8 mouse cellular contexts compared by ENCODE assay signal in genomic region chr10:80509412-80510272, GRCm38 (mm10). TPM values are rescaled to one million over a fixed set of nuclear protein-coding genes. Genes with fewer than 3 reads are reported as not detected.
DNase-seq lines count a peak whose midpoint lies in the region; ATAC-seq lines count a peak whose summit lies in the region.

No protein-coding gene starts in this region.

- H3K4me1 ChIP-seq in embryonic facial prominence, embryonic 15.5 days = peaks cover 15% of the 10 kb centered on the region; the same call in 1 of the 2 replicates
- H3K4me1 ChIP-seq in heart, embryonic 11.5 days (ENCODE audit: control insufficient read depth, insufficient read depth, low read length) = peaks cover 10% of the 10 kb centered on the region; the same call in 1 of the 2 replicates
- H3K4me1 ChIP-seq in kidney, embryonic 15.5 days = peaks cover 21% of the 10 kb centered on the region

- no peaks in the 10 kb centered on the region for H3K9me3 ChIP-seq in embryonic facial prominence, embryonic 15.5 days (replicated peaks)
- no peaks in the 10 kb centered on the region for H3K9me3 ChIP-seq in heart, embryonic 11.5 days (replicated peaks; ENCODE audit: control insufficient read depth, low read length)
- H3K9me3 ChIP-seq in kidney, embryonic 15.5 days (replicated peaks) = no peaks in the 10 kb centered on the region

- H3K36me3 ChIP-seq in embryonic facial prominence, embryonic 15.5 days = no peaks in the 10 kb centered on the region
- H3K36me3 ChIP-seq in heart, embryonic 11.5 days (ENCODE audit: control insufficient read depth, insufficient read depth, low read length) = no peaks in the 10 kb centered on the region
- H3K36me3 ChIP-seq in kidney, embryonic 15.5 days = no peaks in the 10 kb centered on the region

- H3K4me2 ChIP-seq in embryonic facial prominence, embryonic 15.5 days (replicated peaks) = peak overlapping the region; percentile 60
- H3K4me2 ChIP-seq in heart, embryonic 11.5 days = peak overlapping the region; percentile 75
- peak overlapping the region; percentile 64 for H3K4me2 ChIP-seq in kidney, embryonic 15.5 days

- peak overlapping the region; percentile 41 for H3K4me3 ChIP-seq in embryonic facial prominence, embryonic 15.5 days (replicated peaks)
- H3K4me3 ChIP-seq in heart, embryonic 11.5 days (ENCODE audit: low read depth, low read length) = peak overlapping the region; percentile 40
- H3K4me3 ChIP-seq in kidney, embryonic 15.5 days (replicated peaks) = peak overlapping the region; percentile 43

- DNase-seq in 3T3-L1 (ENCODE audit: low read depth, low spot score) = peak; percentile 82
- DNase-seq in adrenal gland, postnatal 36 days = peak; percentile 81 to 88
- DNase-seq in liver = peak; percentile 82
- peak; percentile 54 to 80 for DNase-seq in monocyte, adult 2 months (ENCODE audit: low read depth in 1 of 2, low spot score in 2 of 2)
- DNase-seq in spleen, postnatal 14 days (ENCODE audit: low spot score in 2 of 2) = peak; percentile 68 to 88

- ATAC-seq in embryonic facial prominence, embryonic 15.5 days (ENCODE audit: insufficient number of reproducible peaks, low FRiP score, low TSS enrichment, low read depth) = peak; percentile 75
- peak; percentile 44; the same call in 1 of the 2 replicates for ATAC-seq in heart, embryonic 11.5 days (replicated peaks; ENCODE audit: insufficient number of reproducible peaks, low FRiP score, low TSS enrichment)
- peak; percentile 76 for ATAC-seq in kidney, embryonic 15.5 days (replicated peaks; ENCODE audit: low FRiP score)

- no peak overlapping the region for H3K27ac ChIP-seq in embryonic facial prominence, embryonic 15.5 days (replicated peaks)
- H3K27ac ChIP-seq in heart, embryonic 11.5 days (ENCODE audit: low read depth, low read length) = no peak overlapping the region
- H3K27ac ChIP-seq in kidney, embryonic 15.5 days = no peak overlapping the region

- WGBS in embryonic facial prominence, embryonic 15.5 days = 10% methylated on average over 20 of the region's 20 CpGs
- 9% methylated on average over 20 of the region's 20 CpGs for WGBS in heart, embryonic 11.5 days (ENCODE audit: insufficient replicate concordance)
- 7% methylated on average over 20 of the region's 20 CpGs for WGBS in kidney, embryonic 15.5 days

- H3K9ac ChIP-seq in embryonic facial prominence, embryonic 15.5 days = 0 out of 2 replicates have a peak overlapping the region, but pooled peaks have one; percentile 16
- peak overlapping the region; percentile 54 for H3K9ac ChIP-seq in heart, embryonic 11.5 days (ENCODE audit: low read depth, low read length)
- H3K9ac ChIP-seq in kidney, embryonic 15.5 days = peak overlapping the region; percentile 30

- peaks cover 73% of the 10 kb centered on the region for H3K27me3 ChIP-seq in embryonic facial prominence, embryonic 15.5 days
- H3K27me3 ChIP-seq in heart, embryonic 11.5 days (ENCODE audit: control insufficient read depth, insufficient read depth, low read length) = peaks cover 67% of the 10 kb centered on the region
- peaks cover 85% of the 10 kb centered on the region for H3K27me3 ChIP-seq in kidney, embryonic 15.5 days

RNA-seq across cellular contexts. Expression of gene Onecut3, which starts 15.0 kb away (rescaled TPM):
- total RNA-seq in adrenal gland, postnatal 36 days (2021) = not detected
- not detected in 2 replicates for polyA plus RNA-seq in embryonic facial prominence, embryonic 15.5 days (2015; fragmentation: Nextera tagmentation; extraction: Ambion mirVana)
- 0.04 TPM in 1 of 2 replicates, not detected in the other for polyA plus RNA-seq in heart, embryonic 11.5 days (2014; fragmentation: Nextera tagmentation; extraction: Ambion mirVana)
- not detected in 2 replicates for polyA plus RNA-seq in kidney, embryonic 15.5 days (2015; fragmentation: Nextera tagmentation; extraction: Ambion mirVana)

RNA-seq across cellular contexts. Expression of gene Atp8b3, which starts 29.3 kb away (rescaled TPM):
- total RNA-seq in adrenal gland, postnatal 36 days (2021) = 1 to 10 TPM in 1 of 2 experiments, under 1 TPM in 1; 0.43 to 1.1 TPM
- 0.09 and 0.28 TPM in 2 replicates for polyA plus RNA-seq in embryonic facial prominence, embryonic 15.5 days (2015; fragmentation: Nextera tagmentation; extraction: Ambion mirVana)
- 0.09 TPM in 1 of 2 replicates, not detected in the other for polyA plus RNA-seq in heart, embryonic 11.5 days (2014; fragmentation: Nextera tagmentation; extraction: Ambion mirVana)
- polyA plus RNA-seq in kidney, embryonic 15.5 days (2015; fragmentation: Nextera tagmentation; extraction: Ambion mirVana) = 0.23 TPM in 2 replicates

RNA-seq across cellular contexts. Expression of gene Rexo1, which starts 51.7 kb away (rescaled TPM):
- total RNA-seq in adrenal gland, postnatal 36 days (2021) = 10 to 100 TPM; 28.3 to 42.9 TPM
- polyA plus RNA-seq in embryonic facial prominence, embryonic 15.5 days (2015; fragmentation: Nextera tagmentation; extraction: Ambion mirVana) = 25.8 and 27.1 TPM in 2 replicates
- 18.0 and 18.1 TPM in 2 replicates for polyA plus RNA-seq in heart, embryonic 11.5 days (2014; fragmentation: Nextera tagmentation; extraction: Ambion mirVana)
- polyA plus RNA-seq in kidney, embryonic 15.5 days (2015; fragmentation: Nextera tagmentation; extraction: Ambion mirVana) = 23.9 and 29.5 TPM in 2 replicates
